Mouse (Mus musculus) ES-E14 (cell line): ENCODE measurements around the gene Scel.

Experiments used
- CHD2 ChIP-seq: IDR thresholded peaks from 2 replicates; pipeline ENCODE4 v1.6.1; 2014; ENCODE audit warnings: mild to moderate bottlenecking, low read depth, low read length, inconsistent platforms
- HCFC1 ChIP-seq: IDR thresholded peaks from 2 replicates; pipeline ENCODE4 v1.6.1; 2012; ENCODE audit warnings: low read length, inconsistent platforms, borderline replicate concordance; ENCODE audit not compliant: insufficient read depth
- MAFK ChIP-seq: IDR thresholded peaks from 2 replicates; pipeline ENCODE4 v1.6.1; 2014; ENCODE audit warnings: mild to moderate bottlenecking, low read depth, low read length, inconsistent platforms; ENCODE audit not compliant: insufficient read depth
- ZNF384 ChIP-seq: IDR thresholded peaks from 2 replicates; pipeline ENCODE4 v1.6.1; 2012; ENCODE audit warnings: low read depth, low read length, inconsistent platforms

GRCm38 (mm10) chr14:103630545-103630944, 117.4 kb downstream of the Scel start:
- TF ChIP-seq ZNF384 = no peak
- no peak for TF ChIP-seq CHD2
- no peak for TF ChIP-seq HCFC1
- no peak for TF ChIP-seq MAFK
